Mouse (Mus musculus): ENCODE measurements around the gene Pold3. TPM values are rescaled to one million over a fixed set of nuclear protein-coding genes. Genes with fewer than 3 reads are reported as not detected.

The Pold3 gene
- polyA plus RNA-seq, 2 experiments, result 31.9 to 51.1 TPM

DNA sequence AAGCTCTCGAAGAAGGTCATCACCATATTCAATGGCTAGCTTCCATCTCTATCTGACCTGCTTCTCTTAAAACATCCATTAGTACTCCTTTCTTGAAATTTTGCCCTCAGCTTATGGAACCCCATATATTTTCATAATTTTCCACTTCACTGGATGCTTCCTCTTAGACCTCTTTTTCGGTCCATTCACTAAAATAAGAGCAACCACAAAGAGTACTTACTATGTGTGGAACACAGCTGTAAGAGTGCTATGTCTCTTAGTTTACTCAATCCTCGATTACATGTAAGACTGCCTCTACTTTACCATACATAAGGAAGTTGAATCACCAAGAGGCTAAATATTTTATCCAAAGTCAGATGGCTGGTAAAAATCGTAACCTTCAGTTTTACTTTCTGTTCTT, 16.7 kb downstream of the Pold3 start:
- DNase-seq (ENCODE audit: low read depth in 3 of 3, low spot score in 3 of 3) (no peak), ATAC-seq (ENCODE audit: insufficient read depth) (no peak)
- TF ChIP-seq CTCF (IDR thresholded peaks at IDR 0.05; ENCODE audit: low read depth) (no peak), EP300 (IDR thresholded peaks at IDR 0.05; ENCODE audit: low read depth) (no peak)
- H3K9ac ChIP-seq (replicated peaks), result no peak overlapping the region
- H3K4me1 ChIP-seq (replicated peaks; ENCODE audit: control insufficient read depth in 2 of 2, insufficient read depth in 2 of 2, low read length in 1 of 2), result no peaks in the 10 kb centered on the region
- no peak overlapping the region for H3K4me3 ChIP-seq (ENCODE audit: insufficient read depth in 1 of 2, low read depth in 2 of 2, low read length in 2 of 2)
- H3K9me3 ChIP-seq (ENCODE audit: control insufficient read depth, low read length), result no peaks in the 10 kb centered on the region
- H3K27me3 ChIP-seq (ENCODE audit: control insufficient read depth, insufficient read depth, low read length), result no peaks in the 10 kb centered on the region
- WGBS (ENCODE audit: insufficient replicate concordance), result 84% methylated on average over 4 of the region's 4 CpGs
- no peak overlapping the region for H3K4me2 ChIP-seq (ENCODE audit: low read depth)
- peaks cover 78% of the 10 kb centered on the region for H3K36me3 ChIP-seq (replicated peaks; ENCODE audit: control insufficient read depth, insufficient read depth, low read depth)
- H3K27ac ChIP-seq, result no peak overlapping the region

DNA sequence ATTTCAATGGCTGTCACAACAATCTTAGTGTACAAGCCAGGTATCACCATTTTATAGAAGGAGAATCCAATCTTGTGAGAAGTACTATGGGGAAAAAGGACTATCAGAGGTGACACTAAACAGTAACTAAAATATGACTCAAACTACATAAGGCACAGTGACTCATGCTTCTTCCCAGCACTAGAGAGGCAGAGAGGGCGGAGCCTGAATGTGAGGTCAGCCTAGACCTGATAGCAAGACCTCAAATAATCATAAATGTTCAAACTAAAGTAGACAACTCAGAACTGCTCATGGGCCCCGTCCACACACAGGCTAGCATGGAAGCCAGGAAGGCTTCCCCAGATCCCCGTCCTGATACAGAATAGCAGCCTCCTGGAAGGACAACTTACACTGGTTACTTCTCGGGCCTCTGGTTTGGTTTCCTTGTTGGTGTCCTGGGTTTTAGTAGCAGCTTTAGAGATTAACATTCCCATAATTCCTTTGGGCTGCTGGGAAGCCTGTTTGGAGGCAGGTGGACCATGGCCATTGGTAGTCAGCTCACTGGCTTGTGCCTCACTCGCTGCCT, 21.3 kb downstream of the Pold3 start:
- Histone ChIP-seq H3K4me3 (ENCODE audit: insufficient read depth in 1 of 2, low read depth in 2 of 2, low read length in 2 of 2) (no peak overlapping the region), H3K9me3 (ENCODE audit: control insufficient read depth, low read length) (no peaks in the 10 kb centered on the region), H3K4me2 (ENCODE audit: low read depth) (no peak overlapping the region), H3K36me3 (replicated peaks; ENCODE audit: control insufficient read depth, insufficient read depth, low read depth) (peaks cover 80% of the 10 kb centered on the region), H3K27ac (no peak overlapping the region), H3K27me3 (ENCODE audit: control insufficient read depth, insufficient read depth, low read length) (no peaks in the 10 kb centered on the region), H3K4me1 (replicated peaks; ENCODE audit: control insufficient read depth in 2 of 2, insufficient read depth in 2 of 2, low read length in 1 of 2) (no peaks in the 10 kb centered on the region), H3K9ac (replicated peaks) (no peak overlapping the region)
- WGBS (ENCODE audit: insufficient replicate concordance), result 69% methylated on average over 5 of the region's 5 CpGs
- DNase-seq (ENCODE audit: low read depth in 3 of 3, low spot score in 3 of 3), result no peak
- ATAC-seq (ENCODE audit: insufficient read depth), result no peak; the same call in 1 of the 2 replicates
- TF ChIP-seq EP300 (IDR thresholded peaks at IDR 0.05; ENCODE audit: low read depth) (no peak), CTCF (IDR thresholded peaks at IDR 0.05; ENCODE audit: low read depth) (no peak)

- no peaks in the 10 kb centered on the region for H3K9me3 ChIP-seq (ENCODE audit: control insufficient read depth, low read length)
- no peak overlapping the region for H3K9ac ChIP-seq (replicated peaks)
- TF ChIP-seq CTCF (IDR thresholded peaks at IDR 0.05; ENCODE audit: low read depth) (no peak), EP300 (IDR thresholded peaks at IDR 0.05; ENCODE audit: low read depth) (no peak)
- DNase-seq (ENCODE audit: low read depth in 3 of 3, low spot score in 3 of 3), result no peak
- H3K4me3 ChIP-seq (ENCODE audit: insufficient read depth in 1 of 2, low read depth in 2 of 2, low read length in 2 of 2), result no peak overlapping the region
- H3K36me3 ChIP-seq (replicated peaks; ENCODE audit: control insufficient read depth, insufficient read depth, low read depth), result peaks cover 87% of the 10 kb centered on the region
- no peaks in the 10 kb centered on the region for H3K27me3 ChIP-seq (ENCODE audit: control insufficient read depth, insufficient read depth, low read length)
- no peak for ATAC-seq (ENCODE audit: insufficient read depth)
- no peak overlapping the region for H3K4me2 ChIP-seq (ENCODE audit: low read depth)
- H3K27ac ChIP-seq, result no peak overlapping the region
- H3K4me1 ChIP-seq (replicated peaks; ENCODE audit: control insufficient read depth in 2 of 2, insufficient read depth in 2 of 2, low read length in 1 of 2), result no peaks in the 10 kb centered on the region
- WGBS (ENCODE audit: insufficient replicate concordance), result 86% methylated on average over 5 of the region's 5 CpGs
Measured at GRCm38 (mm10) chr7:100086891-100087290, 34.5 kb downstream of the Pold3 start.

DNA sequence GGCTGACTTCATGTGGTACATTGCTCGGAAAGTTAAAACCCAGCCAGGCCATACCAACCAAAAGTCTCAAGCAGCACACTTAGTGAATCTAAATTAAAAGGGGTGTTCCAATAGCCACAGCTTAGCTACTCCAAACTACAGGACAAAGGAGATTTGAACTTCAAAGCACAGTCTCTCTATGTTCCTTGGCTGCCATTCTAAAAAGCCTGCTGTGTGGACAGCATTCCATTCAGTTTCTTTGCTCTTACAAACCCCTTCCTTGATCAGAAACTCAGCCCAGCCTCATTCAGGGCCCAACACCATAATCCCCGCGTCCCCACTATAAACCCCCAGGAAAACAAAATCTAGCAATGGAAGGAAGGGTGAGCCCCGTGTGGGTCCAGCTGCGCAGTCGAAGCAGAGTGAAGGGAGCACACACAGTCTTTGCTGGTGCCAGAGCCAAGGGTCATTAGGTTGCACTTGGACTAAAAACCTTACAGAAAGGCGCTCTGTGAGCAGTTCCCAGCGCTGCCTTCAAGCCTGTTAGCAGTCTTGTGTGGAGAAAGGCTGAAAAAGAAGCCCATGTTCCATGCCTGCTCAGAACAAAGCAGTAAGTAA, 35.1 kb downstream of the Pold3 start:
- no peak overlapping the region for H3K27ac ChIP-seq
- no peaks in the 10 kb centered on the region for H3K9me3 ChIP-seq (ENCODE audit: control insufficient read depth, low read length)
- peaks cover 86% of the 10 kb centered on the region for H3K36me3 ChIP-seq (replicated peaks; ENCODE audit: control insufficient read depth, insufficient read depth, low read depth)
- DNase-seq (ENCODE audit: low read depth in 3 of 3, low spot score in 3 of 3) (no peak), ATAC-seq (ENCODE audit: insufficient read depth) (no peak)
- TF ChIP-seq EP300 (IDR thresholded peaks at IDR 0.05; ENCODE audit: low read depth) (no peak), CTCF (IDR thresholded peaks at IDR 0.05; ENCODE audit: low read depth) (no peak)
- H3K4me1 ChIP-seq (replicated peaks; ENCODE audit: control insufficient read depth in 2 of 2, insufficient read depth in 2 of 2, low read length in 1 of 2), result no peaks in the 10 kb centered on the region
- 90% methylated on average over 8 of the region's 8 CpGs for WGBS (ENCODE audit: insufficient replicate concordance)
- no peak overlapping the region for H3K9ac ChIP-seq (replicated peaks)
- no peak overlapping the region for H3K4me2 ChIP-seq (ENCODE audit: low read depth)
- no peak overlapping the region for H3K4me3 ChIP-seq (ENCODE audit: insufficient read depth in 1 of 2, low read depth in 2 of 2, low read length in 2 of 2)
- H3K27me3 ChIP-seq (ENCODE audit: control insufficient read depth, insufficient read depth, low read length), result no peaks in the 10 kb centered on the region

- ATAC-seq (ENCODE audit: insufficient read depth) (no peak), DNase-seq (ENCODE audit: low read depth in 3 of 3, low spot score in 3 of 3) (no peak)
- H3K36me3 ChIP-seq (replicated peaks; ENCODE audit: control insufficient read depth, insufficient read depth, low read depth), result peaks cover 70% of the 10 kb centered on the region
- 76% methylated on average over 6 of the region's 6 CpGs for WGBS (ENCODE audit: insufficient replicate concordance)
- H3K4me1 ChIP-seq (replicated peaks; ENCODE audit: control insufficient read depth in 2 of 2, insufficient read depth in 2 of 2, low read length in 1 of 2), result no peaks in the 10 kb centered on the region
- no peak overlapping the region for H3K4me3 ChIP-seq (ENCODE audit: insufficient read depth in 1 of 2, low read depth in 2 of 2, low read length in 2 of 2)
- TF ChIP-seq CTCF (IDR thresholded peaks at IDR 0.05; ENCODE audit: low read depth) (0 out of 2 replicates have a peak, but pooled peaks have one; percentile 18), EP300 (IDR thresholded peaks at IDR 0.05; ENCODE audit: low read depth) (no peak)
- no peak overlapping the region for H3K4me2 ChIP-seq (ENCODE audit: low read depth)
- H3K27me3 ChIP-seq (ENCODE audit: control insufficient read depth, insufficient read depth, low read length), result no peaks in the 10 kb centered on the region
- no peak overlapping the region for H3K27ac ChIP-seq
- no peaks in the 10 kb centered on the region for H3K9me3 ChIP-seq (ENCODE audit: control insufficient read depth, low read length)
- H3K9ac ChIP-seq (replicated peaks), result no peak overlapping the region
Measured at GRCm38 (mm10) chr7:100083812-100084211, 37.6 kb downstream of the Pold3 start.

Data from liver, embryonic 14.5 days (tissue).